9 mouse cellular contexts compared by ENCODE assay signal in genomic region chr1:190927311-190927710, GRCm38 (mm10). TPM values are rescaled to one million over a fixed set of nuclear protein-coding genes. Genes with fewer than 3 reads are reported as not detected.
DNase-seq lines count a peak whose midpoint lies in the region; ATAC-seq and TF ChIP-seq lines count a peak whose summit lies in the region.
"Had no signal": no experiment of that assay in that cellular context is flagged by ENCODE, and none has a peak within 500 bp of the region (broad histone marks: within the 10 kb centered on the region; RNA-seq: fewer than 3 reads in every experiment).

No protein-coding gene starts in this region.

- no peaks in the 10 kb centered on the region for H3K9me3 ChIP-seq in forebrain, embryonic 13.5 days (replicated peaks)
- H3K9me3 ChIP-seq in intestine, postnatal 0 days (ENCODE audit: control insufficient read depth), result no peaks in the 10 kb centered on the region
- H3K9me3 ChIP-seq in neural tube, embryonic 12.5 days, result no peaks in the 10 kb centered on the region

- H3K4me1 ChIP-seq in forebrain, embryonic 13.5 days, result peaks cover 16% of the 10 kb centered on the region
- H3K4me1 ChIP-seq in intestine, postnatal 0 days (replicated peaks; ENCODE audit: control insufficient read depth, insufficient read depth, low read length), result peaks cover 5% of the 10 kb centered on the region; the same call in 1 of the 2 replicates
- peaks cover 12% of the 10 kb centered on the region; the same call in 1 of the 2 replicates for H3K4me1 ChIP-seq in neural tube, embryonic 12.5 days

- no peaks in the 10 kb centered on the region for H3K27me3 ChIP-seq in forebrain, embryonic 13.5 days
- no peaks in the 10 kb centered on the region for H3K27me3 ChIP-seq in intestine, postnatal 0 days (replicated peaks; ENCODE audit: control insufficient read depth, insufficient read depth, low read length)
- H3K27me3 ChIP-seq in neural tube, embryonic 12.5 days (replicated peaks), result no peaks in the 10 kb centered on the region

- ATAC-seq in forebrain, embryonic 13.5 days, result no peak
- no peak for ATAC-seq in intestine, postnatal 0 days
- no peak for ATAC-seq in neural tube, embryonic 12.5 days (ENCODE audit: low FRiP score, low read depth)

- H3K4me3 ChIP-seq in left cerebral cortex, adult 2 months, result peak overlapping the region; percentile 90
- peak overlapping the region; percentile 76; the same call in 1 of the 2 replicates for H3K4me3 ChIP-seq in forebrain, embryonic 13.5 days
- H3K4me3 ChIP-seq in intestine, postnatal 0 days (ENCODE audit: low read depth, low read length), result no peak overlapping the region; the same call in 1 of the 2 replicates
- H3K4me3 ChIP-seq in neural tube, embryonic 12.5 days, result no peak overlapping the region

- WGBS in forebrain, embryonic 13.5 days, result 91% methylated on average over 3 of the region's 3 CpGs
- WGBS in intestine, postnatal 0 days, result 69% methylated on average over 3 of the region's 3 CpGs
- 94% methylated on average over 3 of the region's 3 CpGs for WGBS in neural tube, embryonic 12.5 days

- DNase-seq in left cerebral cortex, adult 2 months (ENCODE audit: extremely low spot score in 1 of 2, low spot score in 2 of 2), result no peak
- no peak for DNase-seq in left cerebral cortex, postnatal 10 days (ENCODE audit: extremely low spot score in 1 of 2, low spot score in 2 of 2)
- no peak for DNase-seq in frontal cortex, postnatal 14 days (ENCODE audit: low spot score in 2 of 2)
- no peak for DNase-seq in frontal cortex, postnatal 36 days (ENCODE audit: low spot score in 2 of 2)
- DNase-seq in retina, postnatal 1 day, result no peak
- DNase-seq: cerebellum, adult 8-10 months had no signal

- no peak for TF ChIP-seq CTCF in left cerebral cortex, adult 2 months (IDR thresholded peaks at IDR 0.05)
- TF ChIP-seq CTCF in intestine, postnatal 0 days (IDR thresholded peaks at IDR 0.05; ENCODE audit: low read depth), result no peak

- no peak overlapping the region for H3K27ac ChIP-seq in left cerebral cortex, adult 2 months
- no peak overlapping the region for H3K27ac ChIP-seq in forebrain, embryonic 13.5 days
- H3K27ac ChIP-seq in intestine, postnatal 0 days (ENCODE audit: low read depth, low read length), result peak overlapping the region; percentile 98; the same call in 1 of the 2 replicates
- no peak overlapping the region for H3K27ac ChIP-seq in neural tube, embryonic 12.5 days

- peak overlapping the region; percentile 73 for H3K4me2 ChIP-seq in forebrain, embryonic 13.5 days
- H3K4me2 ChIP-seq in intestine, postnatal 0 days (replicated peaks; ENCODE audit: low read depth), result peak overlapping the region; percentile 76
- peak overlapping the region; percentile 75 for H3K4me2 ChIP-seq in neural tube, embryonic 12.5 days (replicated peaks)

- intact Hi-C loops in left cerebral cortex, adult 2 months (cut with DNase I), result no loop called here
- intact Hi-C loops in left cerebral cortex, postnatal 10 days (cut with DNase I), result no loop called here

- no peak overlapping the region for H3K9ac ChIP-seq in forebrain, embryonic 13.5 days
- no peak overlapping the region; the same call in 1 of the 2 replicates for H3K9ac ChIP-seq in intestine, postnatal 0 days (ENCODE audit: low read depth, low read length)
- H3K9ac ChIP-seq in neural tube, embryonic 12.5 days, result no peak overlapping the region

- H3K36me3 ChIP-seq in forebrain, embryonic 13.5 days (ENCODE audit: poor library complexity, severe bottlenecking), result no peaks in the 10 kb centered on the region
- H3K36me3 ChIP-seq in intestine, postnatal 0 days (ENCODE audit: control insufficient read depth, insufficient read depth), result no peaks in the 10 kb centered on the region; the same call in 1 of the 2 replicates
- H3K36me3 ChIP-seq in neural tube, embryonic 12.5 days, result no peaks in the 10 kb centered on the region

RNA-seq across cellular contexts. Expression of gene Angel2, which starts 2.4 kb away (rescaled TPM):
- total RNA-seq in left cerebral cortex, adult 2 months (2021), result 10 to 100 TPM; 56.2 to 57.5 TPM
- total RNA-seq in left cerebral cortex, postnatal 10 days (2021), result 10 to 100 TPM; 60.9 to 63.8 TPM
- 58.8 and 60.2 TPM in 2 replicates for polyA plus RNA-seq in forebrain, embryonic 13.5 days (2015; fragmentation: Nextera tagmentation; extraction: Ambion mirVana)
- 23.2 and 23.8 TPM in 2 replicates for polyA plus RNA-seq in intestine, postnatal 0 days (2015; fragmentation: Nextera tagmentation; extraction: Ambion mirVana)
- polyA plus RNA-seq in neural tube, embryonic 12.5 days (2016; fragmentation: Nextera tagmentation; extraction: Ambion mirVana), result 65.3 and 66.0 TPM in 2 replicates

RNA-seq across cellular contexts. Expression of gene Rps6kc1, which starts 15.7 kb away (rescaled TPM):
- total RNA-seq in left cerebral cortex, adult 2 months (2021), result 100 to 1,000 TPM; 111 to 117 TPM
- 10 to 100 TPM; 68.2 to 72.6 TPM for total RNA-seq in left cerebral cortex, postnatal 10 days (2021)
- 20.2 and 22.4 TPM in 2 replicates for polyA plus RNA-seq in forebrain, embryonic 13.5 days (2015; fragmentation: Nextera tagmentation; extraction: Ambion mirVana)
- 6.0 and 6.2 TPM in 2 replicates for polyA plus RNA-seq in intestine, postnatal 0 days (2015; fragmentation: Nextera tagmentation; extraction: Ambion mirVana)
- 24.7 and 26.4 TPM in 2 replicates for polyA plus RNA-seq in neural tube, embryonic 12.5 days (2016; fragmentation: Nextera tagmentation; extraction: Ambion mirVana)

RNA-seq across cellular contexts. Expression of gene Vash2, which starts 51.8 kb away (rescaled TPM):
- total RNA-seq in left cerebral cortex, adult 2 months (2021), result 1 to 10 TPM; 2.6 to 2.7 TPM
- 10 to 100 TPM in 1 of 2 experiments, 1 to 10 TPM in 1; 9.9 to 11.9 TPM for total RNA-seq in left cerebral cortex, postnatal 10 days (2021)
- 57.6 and 62.6 TPM in 2 replicates for polyA plus RNA-seq in forebrain, embryonic 13.5 days (2015; fragmentation: Nextera tagmentation; extraction: Ambion mirVana)
- 3.5 and 3.9 TPM in 2 replicates for polyA plus RNA-seq in intestine, postnatal 0 days (2015; fragmentation: Nextera tagmentation; extraction: Ambion mirVana)
- polyA plus RNA-seq in neural tube, embryonic 12.5 days (2016; fragmentation: Nextera tagmentation; extraction: Ambion mirVana), result 82.5 and 82.9 TPM in 2 replicates

Comparison
In these comparisons a context has a peak if more than half of its experiments do, and no peak if none do; other contexts are left out.
1. H3K4me3 ChIP-seq: peak in left cerebral cortex, adult 2 months (single experiment) and forebrain, embryonic 13.5 days (single experiment); none in intestine, postnatal 0 days (single experiment) and neural tube, embryonic 12.5 days (single experiment).
2. RNA of gene Vash2, which starts 51.8 kb away (polyA plus RNA-seq): 82.5 to 82.9 TPM in neural tube, embryonic 12.5 days and 57.6 to 62.6 TPM in forebrain, embryonic 13.5 days; 3.5 to 3.9 TPM in intestine, postnatal 0 days; every median in the first group is over 10 times any median in the second.
3. Peak in every context shown above with its lines, with median percentiles within 50 percentile points of each other: H3K4me2 ChIP-seq.